Mouse (Mus musculus): ENCODE data around the gene Pgghg. TPM values are rescaled to one million over a fixed set of nuclear protein-coding genes. Genes with fewer than 3 reads are reported as not detected.

Gene Pgghg
- polyA plus RNA-seq, 1 experiment from 2014 or later, result 23.5 TPM

DNA sequence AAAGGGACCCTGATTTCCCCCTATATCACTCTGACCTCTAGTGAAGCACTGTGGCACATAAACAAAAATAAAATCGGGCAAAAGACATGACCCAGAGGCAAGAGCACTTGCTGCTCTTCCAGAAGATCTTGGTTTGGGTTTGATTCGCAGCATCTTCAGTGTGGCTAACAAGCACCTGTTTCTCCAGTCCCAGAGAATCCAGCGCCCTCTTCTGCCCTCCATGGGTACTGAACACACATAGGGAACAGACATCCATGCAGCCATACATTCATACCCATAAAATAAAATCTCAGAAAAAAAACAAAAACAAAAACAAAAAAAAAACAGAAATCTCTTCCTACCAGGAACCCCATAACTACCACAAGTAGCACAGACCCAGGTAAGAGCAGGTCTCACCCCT is 2.8 kb upstream of the Pgghg start:
- no peak for ATAC-seq (replicated peaks; ENCODE audit: low FRiP score)
- WGBS, result 46% methylated on average over 3 of the region's 3 CpGs

DNA sequence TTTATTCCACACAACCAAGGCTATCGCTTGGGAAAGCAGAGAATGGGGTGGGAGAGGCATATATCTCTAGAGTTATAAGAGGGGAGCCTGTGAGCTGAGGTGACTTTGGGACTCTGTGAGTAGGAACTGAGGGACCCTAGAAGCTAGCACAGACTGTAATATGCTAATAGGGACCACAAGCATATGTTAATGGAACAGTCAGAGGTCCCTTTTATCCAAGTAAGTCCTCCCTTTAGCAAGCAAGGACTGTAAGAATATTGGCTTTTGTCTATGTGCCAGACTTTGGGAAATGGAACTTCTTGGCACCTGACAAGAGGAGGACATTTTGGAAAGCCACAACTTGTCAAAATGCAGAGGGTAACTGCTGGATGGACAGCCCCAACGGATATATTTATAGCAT is 2.3 kb upstream of the Pgghg start:
- Histone ChIP-seq H3K9me3 (replicated peaks) (no peaks in the 10 kb centered on the region), H3K4me1 (peaks cover 34% of the 10 kb centered on the region), H3K27me3 (peaks cover 33% of the 10 kb centered on the region; the same call in 1 of the 2 replicates), H3K4me2 (no peak overlapping the region), H3K9ac (no peak overlapping the region), H3K27ac (peak overlapping the region; percentile 63), H3K36me3 (no peaks in the 10 kb centered on the region), H3K4me3 (replicated peaks) (no peak overlapping the region)
- 15% methylated on average over 2 of the region's 2 CpGs for whole genome bisulfite sequencing
- no peak for ATAC-seq (replicated peaks; ENCODE audit: low FRiP score)

More for the DNA sequence above, 2.8 kb upstream of the Pgghg start:
- Histone ChIP-seq H3K9ac (no peak overlapping the region), H3K36me3 (no peaks in the 10 kb centered on the region), H3K9me3 (replicated peaks) (no peaks in the 10 kb centered on the region), H3K4me3 (replicated peaks) (no peak overlapping the region), H3K27ac (no peak overlapping the region), H3K4me1 (peaks cover 34% of the 10 kb centered on the region), H3K4me2 (no peak overlapping the region), H3K27me3 (peaks cover 33% of the 10 kb centered on the region; the same call in 1 of the 2 replicates)

DNA sequence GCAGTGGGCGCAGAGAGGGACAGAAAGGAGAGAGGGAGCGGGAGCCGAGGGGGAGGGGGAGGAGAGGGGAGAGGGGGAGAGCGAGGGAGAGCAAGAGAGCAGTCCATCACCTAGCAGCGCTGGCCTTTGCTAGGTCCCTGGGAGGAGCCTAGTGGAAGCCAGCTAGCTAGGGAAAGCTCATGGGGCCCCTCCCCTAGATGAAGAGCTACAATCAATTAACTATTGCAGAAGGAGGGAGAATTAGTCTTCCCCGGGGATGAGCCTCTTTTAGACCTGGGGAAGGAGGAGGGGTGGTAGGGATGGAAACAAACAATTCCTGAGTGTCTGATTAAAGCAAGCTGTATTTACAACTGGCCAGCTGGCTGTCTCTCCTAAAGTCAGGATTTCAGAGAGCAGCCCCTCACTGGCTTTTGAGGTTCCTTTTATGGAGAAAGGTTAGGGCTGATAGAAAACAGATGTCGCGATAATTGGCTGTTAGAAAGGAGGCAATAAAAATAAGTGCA is 1.5 kb upstream of the Pgghg start:
- peak; percentile 53 for ATAC-seq (replicated peaks; ENCODE audit: low FRiP score)
- peaks cover 34% of the 10 kb centered on the region for H3K4me1 ChIP-seq
- no peak overlapping the region for H3K9ac ChIP-seq
- 4% methylated on average over 8 of the region's 8 CpGs for WGBS
- H3K9me3 ChIP-seq (replicated peaks), result no peaks in the 10 kb centered on the region
- H3K4me3 ChIP-seq (replicated peaks), result no peak overlapping the region
- H3K4me2 ChIP-seq, result peak overlapping the region; percentile 38
- H3K27me3 ChIP-seq, result peaks cover 26% of the 10 kb centered on the region; the same call in 1 of the 2 replicates
- 0 out of 2 replicates have a peak, but pooled peaks cover 2% of the 10 kb centered on the region for H3K36me3 ChIP-seq
- peak overlapping the region; percentile 63 for H3K27ac ChIP-seq

DNA sequence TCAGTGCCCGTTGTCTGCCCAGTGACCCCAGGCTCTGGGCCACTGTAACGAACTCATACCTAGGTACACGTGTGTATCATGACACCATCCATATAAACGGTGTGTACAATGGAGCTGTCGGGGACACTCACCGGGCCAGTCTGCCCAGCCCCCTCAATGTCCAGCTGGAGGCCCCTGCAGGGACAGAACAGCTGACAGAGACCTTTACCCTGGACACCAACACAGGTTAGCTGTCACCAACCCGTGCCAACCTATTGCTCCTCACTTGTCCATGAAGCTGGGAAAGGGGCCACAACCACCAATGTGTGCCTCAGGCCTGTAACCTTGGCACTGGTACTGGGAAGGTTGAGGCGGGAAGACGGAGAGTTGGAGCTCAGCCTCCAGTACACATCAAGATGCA is 1.1 kb downstream of the Pgghg start:
- H3K9me3 ChIP-seq (replicated peaks), result no peaks in the 10 kb centered on the region
- peak overlapping the region; percentile 70 for H3K9ac ChIP-seq
- WGBS, result 45% methylated on average over 9 of the region's 9 CpGs
- ATAC-seq (replicated peaks; ENCODE audit: low FRiP score), result no peak
- H3K4me1 ChIP-seq, result peaks cover 34% of the 10 kb centered on the region
- peak overlapping the region; percentile 62 for H3K4me3 ChIP-seq (replicated peaks)
- peaks cover 28% of the 10 kb centered on the region for H3K36me3 ChIP-seq
- peak overlapping the region; percentile 71 for H3K4me2 ChIP-seq
- H3K27me3 ChIP-seq, result 0 out of 2 replicates have a peak, but pooled peaks cover 4% of the 10 kb centered on the region
- peak overlapping the region; percentile 95 for H3K27ac ChIP-seq

- Histone ChIP-seq H3K4me1 (peaks cover 34% of the 10 kb centered on the region), H3K27ac (peak overlapping the region; percentile 95; the same call in 1 of the 2 replicates), H3K9me3 (replicated peaks) (no peaks in the 10 kb centered on the region), H3K4me2 (0 out of 2 replicates have a peak overlapping the region, but pooled peaks have one; percentile 71), H3K36me3 (peaks cover 33% of the 10 kb centered on the region), H3K9ac (peak overlapping the region; percentile 70), H3K27me3 (0 out of 2 replicates have a peak, but pooled peaks cover 2% of the 10 kb centered on the region), H3K4me3 (replicated peaks) (0 out of 2 replicates have a peak overlapping the region, but pooled peaks have one; percentile 62)
- 90% methylated on average over 10 of the region's 10 CpGs for WGBS
- no peak for ATAC-seq (replicated peaks; ENCODE audit: low FRiP score)
Measured at GRCm38 (mm10) chr7:140942811-140943210, 1.6 kb downstream of the Pgghg start.

GRCm38 (mm10) chr7:140943356-140943755 is 2.2 kb downstream of the Pgghg start:
- ATAC-seq (replicated peaks; ENCODE audit: low FRiP score), result no peak
- WGBS, result 77% methylated on average over 4 of the region's 4 CpGs
- Histone ChIP-seq H3K9me3 (replicated peaks) (no peaks in the 10 kb centered on the region), H3K36me3 (peaks cover 39% of the 10 kb centered on the region), H3K27ac (no peak overlapping the region), H3K4me2 (no peak overlapping the region), H3K4me3 (replicated peaks) (no peak overlapping the region), H3K27me3 (no peaks in the 10 kb centered on the region), H3K9ac (no peak overlapping the region), H3K4me1 (peaks cover 34% of the 10 kb centered on the region)

DNA sequence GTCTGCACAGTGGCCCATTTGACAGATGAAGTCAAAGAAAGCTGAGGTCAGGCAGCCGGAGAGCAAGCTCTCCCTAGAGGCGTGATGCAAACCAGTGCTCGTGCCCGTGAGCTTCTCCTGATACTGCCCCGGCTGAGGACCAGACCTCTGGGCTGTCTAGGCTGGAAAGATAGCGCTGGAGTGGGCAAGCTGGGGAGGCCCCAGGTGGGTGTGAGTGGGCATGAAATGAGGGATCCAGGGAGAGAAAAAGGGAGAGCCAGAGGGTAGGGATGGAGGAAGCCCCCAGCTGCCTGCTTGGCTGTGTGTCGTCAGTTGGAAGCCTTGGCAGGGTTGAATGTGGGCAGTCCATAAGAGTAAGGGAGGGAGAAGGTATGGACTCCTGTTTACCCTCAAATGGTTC is 3.0 kb downstream of the Pgghg start:
- no peaks in the 10 kb centered on the region for H3K9me3 ChIP-seq (replicated peaks)
- 88% methylated on average over 7 of the region's 7 CpGs for WGBS
- H3K36me3 ChIP-seq, result peaks cover 47% of the 10 kb centered on the region
- H3K9ac ChIP-seq, result no peak overlapping the region
- no peak for ATAC-seq (replicated peaks; ENCODE audit: low FRiP score)
- H3K27me3 ChIP-seq, result no peaks in the 10 kb centered on the region
- H3K4me3 ChIP-seq (replicated peaks), result no peak overlapping the region
- peaks cover 31% of the 10 kb centered on the region for H3K4me1 ChIP-seq
- no peak overlapping the region for H3K27ac ChIP-seq
- H3K4me2 ChIP-seq, result no peak overlapping the region

GRCm38 (mm10) chr7:140945247-140945646 is 4.1 kb downstream of the Pgghg start:
- H3K4me2 ChIP-seq, result no peak overlapping the region
- no peaks in the 10 kb centered on the region for H3K9me3 ChIP-seq (replicated peaks)
- peaks cover 26% of the 10 kb centered on the region for H3K4me1 ChIP-seq
- H3K36me3 ChIP-seq, result peaks cover 55% of the 10 kb centered on the region
- no peak overlapping the region for H3K27ac ChIP-seq
- H3K4me3 ChIP-seq (replicated peaks), result no peak overlapping the region
- no peak for ATAC-seq (replicated peaks; ENCODE audit: low FRiP score)
- WGBS, result 91% methylated on average over 5 of the region's 5 CpGs
- H3K27me3 ChIP-seq, result no peaks in the 10 kb centered on the region
- H3K9ac ChIP-seq, result no peak overlapping the region

GRCm38 (mm10) chr7:140946311-140946710 is 5.1 kb downstream of the Pgghg start:
- no peak overlapping the region for H3K4me2 ChIP-seq
- H3K27me3 ChIP-seq, result no peaks in the 10 kb centered on the region
- H3K36me3 ChIP-seq, result peaks cover 55% of the 10 kb centered on the region
- no peaks in the 10 kb centered on the region for H3K9me3 ChIP-seq (replicated peaks)
- WGBS, result 91% methylated on average over 10 of the region's 10 CpGs
- no peak overlapping the region for H3K27ac ChIP-seq
- no peak overlapping the region for H3K9ac ChIP-seq
- H3K4me3 ChIP-seq (replicated peaks), result no peak overlapping the region
- no peak for ATAC-seq (replicated peaks; ENCODE audit: low FRiP score)
- H3K4me1 ChIP-seq, result peaks cover 28% of the 10 kb centered on the region

DNA sequence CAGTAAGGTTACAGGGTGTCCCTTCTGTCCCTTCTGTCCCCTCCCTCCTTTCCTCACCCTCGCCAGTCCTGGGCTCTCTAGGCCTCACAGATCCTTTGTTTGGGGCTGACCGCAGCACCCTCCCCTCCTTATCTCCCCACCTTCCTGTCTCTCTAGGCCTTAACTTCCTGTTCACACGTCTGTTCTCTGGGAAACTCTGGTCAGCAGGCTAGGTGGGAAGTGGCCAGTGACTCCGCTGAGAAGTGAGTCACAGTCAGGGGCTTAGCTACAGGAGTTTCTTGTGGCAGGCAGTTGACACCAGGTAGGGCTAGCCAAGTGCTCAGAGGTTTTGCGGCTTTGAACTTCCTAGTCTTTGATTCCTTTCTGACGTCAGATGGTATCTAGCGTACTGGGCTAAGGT is 5.8 kb downstream of the Pgghg start:
- Histone ChIP-seq H3K36me3 (peaks cover 55% of the 10 kb centered on the region), H3K27ac (0 out of 2 replicates have a peak overlapping the region, but pooled peaks have one; percentile 42)
- no peak for ATAC-seq (replicated peaks; ENCODE audit: low FRiP score)

GRCm38 (mm10) chr7:140948161-140948560 is 7.0 kb downstream of the Pgghg start:
- 86% methylated on average over 8 of the region's 8 CpGs for WGBS
- peaks cover 63% of the 10 kb centered on the region for H3K36me3 ChIP-seq
- H3K4me3 ChIP-seq (replicated peaks), result no peak overlapping the region
- no peak overlapping the region for H3K27ac ChIP-seq
- ATAC-seq (replicated peaks; ENCODE audit: low FRiP score), result no peak
- no peak overlapping the region for H3K4me2 ChIP-seq
- no peaks in the 10 kb centered on the region for H3K9me3 ChIP-seq (replicated peaks)
- no peak overlapping the region for H3K9ac ChIP-seq
- peaks cover 34% of the 10 kb centered on the region for H3K4me1 ChIP-seq
- H3K27me3 ChIP-seq, result no peaks in the 10 kb centered on the region

More for the DNA sequence above, 5.8 kb downstream of the Pgghg start:
- H3K4me1 ChIP-seq, result peaks cover 33% of the 10 kb centered on the region
- H3K9me3 ChIP-seq (replicated peaks), result no peaks in the 10 kb centered on the region
- H3K9ac ChIP-seq, result peak overlapping the region; percentile 3; the same call in 1 of the 2 replicates
- no peaks in the 10 kb centered on the region for H3K27me3 ChIP-seq
- no peak overlapping the region for H3K4me3 ChIP-seq (replicated peaks)
- H3K4me2 ChIP-seq, result no peak overlapping the region
- 54% methylated on average over 7 of the region's 7 CpGs for WGBS

- H3K27ac ChIP-seq, result no peak overlapping the region
- no peak for ATAC-seq (replicated peaks; ENCODE audit: low FRiP score)
- H3K4me2 ChIP-seq, result no peak overlapping the region
- no peak overlapping the region for H3K4me3 ChIP-seq (replicated peaks)
- peaks cover 65% of the 10 kb centered on the region for H3K36me3 ChIP-seq
- H3K9ac ChIP-seq, result no peak overlapping the region
- H3K4me1 ChIP-seq, result peaks cover 45% of the 10 kb centered on the region
- H3K9me3 ChIP-seq (replicated peaks), result no peaks in the 10 kb centered on the region
- H3K27me3 ChIP-seq, result no peaks in the 10 kb centered on the region
- 87% methylated on average over 6 of the region's 6 CpGs for WGBS
Measured at GRCm38 (mm10) chr7:140949255-140949654, 8.1 kb downstream of the Pgghg start.

All from kidney, embryonic 15.5 days (tissue).